ENCODE assay signal across 29 mouse cellular contexts in the genomic region with DNA sequence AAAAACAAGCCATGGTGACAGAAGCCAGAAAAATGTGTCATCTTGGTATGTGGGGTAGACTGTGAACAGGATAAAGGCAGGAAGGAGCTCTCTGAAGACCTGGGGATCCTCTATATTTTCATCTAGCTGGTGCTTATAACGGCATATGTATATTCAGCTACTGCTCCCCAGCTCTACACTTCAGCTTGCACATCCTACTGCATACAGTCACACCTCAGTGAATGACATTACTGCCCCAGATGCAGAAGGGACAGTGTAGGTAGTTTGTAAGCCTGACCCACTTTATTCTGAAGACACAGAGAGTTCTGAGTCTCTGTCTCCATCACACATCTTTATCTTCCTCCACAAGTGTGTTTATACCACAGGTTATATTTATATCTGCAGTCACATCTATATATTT.
DNase-seq lines count a peak whose midpoint lies in the region; ATAC-seq and TF ChIP-seq lines count a peak whose summit lies in the region.
"Had no signal": no experiment of that assay in that cellular context is flagged by ENCODE, and none has a peak within 500 bp of the region (broad histone marks: within the 10 kb centered on the region; RNA-seq: fewer than 3 reads in every experiment).

No protein-coding gene starts in this region.

- no peak for ATAC-seq in cerebellum, adult (ENCODE audit: insufficient number of reproducible peaks, low FRiP score, low TSS enrichment)
- ATAC-seq: forebrain, embryonic 16.5 days; inflammation-experienced regulatory T-cells, adult 6 months; midbrain, embryonic 13.5 days had no signal

- intact Hi-C loops in left cerebral cortex, postnatal 10 days (cut with DNase I): no loop called here
- intact Hi-C loops in left cerebral cortex, adult 2 months (cut with DNase I): loop anchor here (1.0 to 5.0 kb wide), 9 partner anchors 100 to 465 kb away; no protein-coding TSS in a partner anchor
- intact Hi-C loops in gastrocnemius, postnatal 36 days (cut with DNase I): no loop called here

- H3K27ac ChIP-seq in left cerebral cortex, adult 2 months: peak overlapping the region; percentile 72
- H3K27ac ChIP-seq: hindbrain, embryonic 15.5 days; layer of hippocampus, adult 2 months; liver, embryonic 14.5 days; macrophage; midbrain, embryonic 13.5 days; neural tube, embryonic 13.5 days had no signal

- peak; percentile 30 for DNase-seq in left cerebral cortex, adult 11 months (ENCODE audit: low spot score)
- DNase-seq in left cerebral cortex, postnatal 10 days (ENCODE audit: extremely low spot score in 1 of 2, low spot score in 2 of 2): no peak
- DNase-seq in brain, adult 2 months (ENCODE audit: low read depth, low spot score): peak; percentile 78
- DNase-seq in left cerebral cortex, adult 2 months (ENCODE audit: extremely low spot score in 1 of 2, low spot score in 2 of 2): peak in 1 of 2 experiments; percentile 13
- DNase-seq in right cerebral cortex, postnatal 36 days (ENCODE audit: low spot score in 2 of 2): peak; percentile 16 to 66
- DNase-seq in gastrocnemius, postnatal 36 days: no peak
- DNase-seq: adrenal gland, postnatal 14 days; cerebellum, adult 18-20 months; cerebellum, postnatal 10 days; gastrocnemius, postnatal 25 days; heart, adult 18-20 months; kidney, adult 11 months; kidney, postnatal 25 days; liver; lung, adult 2 months; lung, postnatal 10 days; thymus, adult 18-20 months; thymus, postnatal 25 days had no signal

- TF ChIP-seq CTCF in left cerebral cortex, adult 2 months (IDR thresholded peaks at IDR 0.05): no peak

- no peak overlapping the region for H3K4me3 ChIP-seq in left cerebral cortex, adult 2 months
- H3K4me3 ChIP-seq: erythroblast, embryonic 14.5 days; heart, embryonic 12.5 days; hindbrain, embryonic 15.5 days; layer of hippocampus, adult 2 months; midbrain, embryonic 13.5 days; neural tube, embryonic 13.5 days had no signal

Comparison
In these comparisons a context has a peak if more than half of its experiments do, and no peak if none do; other contexts are left out.
1. DNase-seq: peak in left cerebral cortex, adult 11 months (single experiment), brain, adult 2 months (single experiment) and right cerebral cortex, postnatal 36 days (2 of 2); none in left cerebral cortex, postnatal 10 days (0 of 2) and gastrocnemius, postnatal 36 days (0 of 2).